Mouse (Mus musculus) naive thymus-derived CD4-positive, alpha-beta T cell, adult 2 months (primary cell): Measurements from ENCODE around the gene Vmn2r25.
"Not testable (repeated sequence)": the region's sequence is repeated elsewhere in the genome, so short reads cannot be mapped to it uniquely, and the experiment has no call there.

Experiments
- DNase-seq: peaks from one replicate; pipeline ENCODE4 v3.0.0-alpha.2; 2011; ENCODE audit warnings: low read depth

Vmn2r25 gene

DNA sequence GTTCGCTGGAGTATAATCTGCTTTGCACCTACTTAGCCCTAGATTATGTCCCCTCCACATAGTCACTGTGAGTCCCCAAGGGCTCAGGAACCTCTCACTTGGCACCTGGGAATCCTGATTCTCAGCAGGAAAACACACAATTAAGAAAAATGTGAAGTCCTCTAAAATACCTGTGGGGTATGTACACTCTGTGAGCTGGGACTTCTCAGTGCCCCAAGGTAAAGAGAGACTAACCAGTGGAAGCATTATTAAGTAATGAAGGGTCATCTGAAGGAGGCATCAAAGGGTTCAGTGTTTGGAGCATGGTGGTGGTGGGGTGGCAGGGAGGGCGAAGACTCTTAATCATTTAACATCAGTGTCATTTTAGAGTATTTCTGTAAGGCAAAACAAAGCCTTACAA lies at the start of gene Vmn2r25:
Vmn2r25 (minus strand) TSS at position 101 of the 400 bp plus-strand sequence.
- DNase-seq, result not testable (repeated sequence)

GRCm38 (mm10) chr6:123819951-123820350 lies 33.3 kb downstream of the Vmn2r25 start:
- no peak for DNase-seq

GRCm38 (mm10) chr6:123810291-123810690 lies 43.0 kb downstream of the Vmn2r25 start:
- DNase-seq, result not testable (repeated sequence)

DNA sequence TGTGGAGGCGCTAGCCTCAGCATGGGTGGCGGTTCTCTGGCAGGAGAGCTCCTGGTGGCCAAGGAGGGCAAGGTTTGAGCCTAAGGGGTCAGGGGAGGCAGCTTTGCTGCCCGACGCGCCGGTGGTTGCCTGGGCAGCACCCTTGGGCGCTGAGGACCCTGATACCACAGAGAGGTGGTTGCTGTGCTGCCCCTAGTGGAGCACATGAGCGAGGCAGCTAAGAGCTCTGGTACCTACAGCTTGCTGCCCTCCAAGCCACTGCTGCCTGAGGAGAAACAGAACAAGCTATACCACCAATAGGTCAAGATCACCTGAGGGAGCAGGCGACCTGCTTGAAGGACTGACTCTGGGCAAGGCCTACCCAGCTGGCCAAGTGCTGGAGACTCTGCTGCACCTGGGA lies 59.5 kb downstream of the Vmn2r25 start:
- DNase-seq, result no peak

GRCm38 (mm10) chr6:123784857-123785256 lies 68.4 kb downstream of the Vmn2r25 start:
- DNase-seq, result no peak

- no peak for DNase-seq
These were observed 74.7 kb downstream of the Vmn2r25 start, which contains the start of gene Vmn2r24 for GRCm38 (mm10) chr6:123778579-123778978. Gene Vmn2r24 (plus strand): TSS chr6:123778879.
